Mouse (Mus musculus): ENCODE results near the gene Pop7.

DNA sequence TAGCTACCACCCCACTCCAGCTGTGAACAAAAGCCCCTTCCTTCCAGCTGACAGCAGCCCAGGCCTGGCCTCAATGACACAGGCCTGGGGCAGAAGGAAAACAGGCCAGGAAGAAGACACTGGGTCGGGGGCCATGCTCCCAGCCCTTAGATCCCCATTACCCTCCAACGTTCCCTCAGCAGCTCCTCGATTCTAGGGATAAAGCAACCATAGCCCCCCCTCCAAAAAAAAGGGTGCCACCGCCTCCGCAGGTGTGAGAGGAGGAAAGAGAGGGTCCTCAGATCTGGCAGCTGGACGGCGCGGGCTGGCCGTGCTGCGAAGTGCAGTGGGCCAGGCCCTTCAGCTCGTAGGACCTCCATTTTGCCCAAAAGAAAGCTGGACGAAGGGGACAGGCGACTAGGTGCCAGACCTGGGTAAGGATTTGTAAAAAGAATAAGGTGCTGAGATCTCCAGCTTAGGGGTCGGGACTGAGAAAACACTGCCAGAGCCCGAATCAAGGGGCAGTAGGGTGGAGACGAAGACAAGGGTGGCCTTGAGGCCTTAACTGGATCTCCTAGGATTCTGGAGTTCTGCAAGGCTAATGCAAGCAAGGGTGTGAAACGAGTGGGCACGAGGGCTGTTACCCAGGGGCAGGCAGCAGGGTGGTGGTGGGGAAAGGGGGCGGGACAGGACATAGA is 30.0 kb upstream of the Pop7 start:
- no peak for TF ChIP-seq TCF3 (IDR thresholded peaks at IDR 0.05; ENCODE audit: insufficient read length, low read depth)
- no peak for TF ChIP-seq TCF12 (IDR thresholded peaks at IDR 0.05; ENCODE audit: insufficient read depth, poor library complexity, severe bottlenecking)
- TF ChIP-seq CEBPB (IDR thresholded peaks at IDR 0.05; ENCODE audit: insufficient read depth, poor library complexity, severe bottlenecking): no peak
- no peak for TF ChIP-seq POLR2A (IDR thresholded peaks at IDR 0.05; ENCODE audit: insufficient read length, low read depth)
- TF ChIP-seq REST (IDR thresholded peaks at IDR 0.05; ENCODE audit: insufficient read depth, insufficient read length): no peak
- no peak for TF ChIP-seq E2F4 (IDR thresholded peaks at IDR 0.05; ENCODE audit: insufficient read depth)
- no peak for TF ChIP-seq MYOD1 (IDR thresholded peaks at IDR 0.05; ENCODE audit: control insufficient read depth in 1 of 3, insufficient read length in 2 of 3, low read depth in 2 of 3)
- TF ChIP-seq USF1 (IDR thresholded peaks at IDR 0.05; ENCODE audit: low read depth): no peak
